Mouse (Mus musculus) bone marrow, adult 2 months (tissue): ENCODE data around the gene Fam178b.

ENCODE experiments used
- CTCF ChIP-seq: fragments of 200-500 bp; IDR thresholded peaks from 2 replicates; pipeline ENCODE4 v1.5.1; 2011; ENCODE audit warnings: low read length, control low read depth; ENCODE audit not compliant: control insufficient read depth, insufficient read depth
- POLR2A ChIP-seq: fragments of 200-500 bp; IDR thresholded peaks from 2 replicates; pipeline ENCODE4 v1.6.1; 2011; ENCODE audit warnings: low read depth, mild to moderate bottlenecking, control low read depth, low read length, borderline replicate concordance; ENCODE audit not compliant: control insufficient read depth

- TF ChIP-seq CTCF (no peak), POLR2A (no peak)
These were observed 140.1 kb downstream of the Fam178b start for GRCm38 (mm10) chr1:36542925-36543324.
